Mouse (Mus musculus) MEL (cell line): ENCODE data around the gene Pigf. TPM values are rescaled to one million over a fixed set of nuclear protein-coding genes. Genes with fewer than 3 reads are reported as not detected.

Experiments used
- DNase-seq: peaks from one replicate; pipeline ENCODE4 v3.0.0; 2011; ENCODE audit warnings: low read depth, low spot score
- H3K27ac ChIP-seq: 2 replicates; pipeline ENCODE4 v1.5.1; 2012; ENCODE audit warnings: low read depth, mild to moderate bottlenecking, control low read depth, low read length, moderate library complexity; ENCODE audit not compliant: control insufficient read depth
- H3K27me3 ChIP-seq, 2 experiments: fragments of 150-350 bp in 1 of 2; sonication (generic) in 1 of 2; 2 replicates each; pipeline ENCODE4 v1.6.1; 2012; ENCODE audit warnings: low read length in 2 of 2, mild to moderate bottlenecking in 2 of 2, improper control_type of control experiment in 1 of 2, moderate library complexity in 1 of 2; ENCODE audit not compliant: insufficient read depth in 2 of 2, control insufficient read depth in 1 of 2
- H3K36me3 ChIP-seq, 2 experiments: 2 replicates each; pipeline ENCODE4 v1.6.1; 2012 to 2014; ENCODE audit warnings: low read length in 2 of 2, improper control_type of control experiment in 1 of 2, inconsistent platforms in 1 of 2, mild to moderate bottlenecking in 1 of 2; ENCODE audit not compliant: insufficient read depth in 2 of 2, control insufficient read depth in 1 of 2
- H3K4me1 ChIP-seq, 2 experiments: fragments of 150-350 bp in 1 of 2; sonication (generic) in 1 of 2; 2 replicates each; pipeline ENCODE4 v1.6.1; 2012; ENCODE audit warnings: low read length in 2 of 2, improper control_type of control experiment in 1 of 2, mild to moderate bottlenecking in 1 of 2; ENCODE audit not compliant: insufficient read depth in 2 of 2, control insufficient read depth in 1 of 2
- H3K4me3 ChIP-seq, 2 experiments: fragments of 150-350 bp in 1 of 2; sonication (generic) in 1 of 2; 2 replicates each; pipeline ENCODE4 v1.5.1; 2012; ENCODE audit warnings: low read depth in 2 of 2, low read length in 2 of 2, mild to moderate bottlenecking in 2 of 2, moderate library complexity in 2 of 2, control low read depth in 1 of 2, improper control_type of control experiment in 1 of 2; ENCODE audit not compliant: control insufficient read depth in 1 of 2, insufficient read depth in 1 of 2
- H3K79me2 ChIP-seq: 2 replicates; pipeline ENCODE4 v1.6.1; 2012; ENCODE audit warnings: mild to moderate bottlenecking, low read length, moderate library complexity; ENCODE audit not compliant: control insufficient read depth, poor library complexity, insufficient read depth
- H3K9ac ChIP-seq: 2 replicates; pipeline ENCODE4 v1.6.1; 2012; ENCODE audit warnings: low read depth, mild to moderate bottlenecking, control low read depth, low read length, moderate library complexity; ENCODE audit not compliant: control insufficient read depth, poor library complexity, severe bottlenecking
- H3K9me3 ChIP-seq: fragments of 150-350 bp; sonication (generic); replicated peaks from 2 replicates; pipeline ENCODE4 v1.6.1; 2012; ENCODE audit warnings: mild to moderate bottlenecking, low read length, improper control_type of control experiment, moderate library complexity; ENCODE audit not compliant: insufficient read depth
- BHLHE40 ChIP-seq: IDR thresholded peaks from 2 replicates; pipeline ENCODE4 v1.6.1; 2012; ENCODE audit warnings: low read depth, mild to moderate bottlenecking, inconsistent platforms, low read length, improper control_type of control experiment, borderline replicate concordance
- CHD2 ChIP-seq: IDR thresholded peaks from 2 replicates; pipeline ENCODE4 v1.6.1; 2011; ENCODE audit warnings: low read length, improper control_type of control experiment
- ELF1 ChIP-seq: IDR thresholded peaks from 2 replicates; pipeline ENCODE4 v1.6.1; 2014; ENCODE audit warnings: low read depth, mild to moderate bottlenecking, inconsistent platforms, low read length, improper control_type of control experiment, moderate library complexity
- ETS1 ChIP-seq: IDR thresholded peaks from 2 replicates; pipeline ENCODE4 v1.6.1; 2012; ENCODE audit warnings: low read depth, mild to moderate bottlenecking, inconsistent platforms, low read length, improper control_type of control experiment, moderate library complexity
- GABPA ChIP-seq: IDR thresholded peaks from 2 replicates; pipeline ENCODE4 v1.6.1; 2012; ENCODE audit warnings: low read depth, mild to moderate bottlenecking, inconsistent platforms, low read length, improper control_type of control experiment, moderate library complexity
- HCFC1 ChIP-seq: IDR thresholded peaks from 2 replicates; pipeline ENCODE4 v1.6.1; 2012; ENCODE audit warnings: low read depth, mild to moderate bottlenecking, inconsistent platforms, low read length, improper control_type of control experiment, moderate library complexity
- JUND ChIP-seq: IDR thresholded peaks from 2 replicates; pipeline ENCODE4 v1.6.1; 2011; ENCODE audit warnings: low read depth, mild to moderate bottlenecking, improper control_type of control experiment, low read length
- KAT2A ChIP-seq: conservative IDR thresholded peaks from 2 replicates; pipeline ENCODE4 v1.6.1; 2012; ENCODE audit warnings: low read depth, low read length, improper control_type of control experiment, inconsistent platforms
- MAFK ChIP-seq: IDR thresholded peaks from 2 replicates; pipeline ENCODE4 v1.6.1; 2011; ENCODE audit warnings: low read depth, mild to moderate bottlenecking, low read length, improper control_type of control experiment, borderline replicate concordance
- NELFE ChIP-seq: IDR thresholded peaks from 2 replicates; pipeline ENCODE4 v1.6.1; 2011; ENCODE audit warnings: low read depth, low read length, improper control_type of control experiment
- POLR2A ChIP-seq, 2 experiments: IDR thresholded peaks; 2 replicates each; pipeline ENCODE4 v1.6.1; 2011 to 2012; ENCODE audit warnings: low read length in 2 of 2, mild to moderate bottlenecking in 2 of 2, control low read depth in 1 of 2, improper control_type of control experiment in 1 of 2, low read depth in 1 of 2, moderate library complexity in 1 of 2; ENCODE audit not compliant: control insufficient read depth in 1 of 2, insufficient read depth in 1 of 2, poor library complexity in 1 of 2
- POLR2AphosphoS2 ChIP-seq: IDR thresholded peaks from 2 replicates; pipeline ENCODE4 v1.6.1; 2011; ENCODE audit warnings: low read length, improper control_type of control experiment
- POLR2AphosphoS5 ChIP-seq: IDR thresholded peaks from 2 replicates; pipeline ENCODE4 v1.6.1; 2012; ENCODE audit warnings: low read depth, borderline replicate concordance, mild to moderate bottlenecking, inconsistent platforms, low read length, moderate library complexity, mixed read lengths
- RAD21 ChIP-seq: IDR thresholded peaks from 2 replicates; pipeline ENCODE4 v1.6.1; 2011; ENCODE audit warnings: mild to moderate bottlenecking, low read depth, low read length, improper control_type of control experiment
- RCOR1 ChIP-seq: IDR thresholded peaks from 2 replicates; pipeline ENCODE4 v1.6.1; 2012; ENCODE audit warnings: low read depth, mild to moderate bottlenecking, inconsistent platforms, low read length, improper control_type of control experiment
- SIN3A ChIP-seq: IDR thresholded peaks from 2 replicates; pipeline ENCODE4 v1.6.1; 2012; ENCODE audit warnings: low read length, improper control_type of control experiment, inconsistent platforms
- TBP ChIP-seq: IDR thresholded peaks from 2 replicates; pipeline ENCODE4 v1.8.0; 2011; ENCODE audit warnings: low read depth, low read length, improper control_type of control experiment
- UBTF ChIP-seq: IDR thresholded peaks from 2 replicates; pipeline ENCODE4 v1.6.1; 2012; ENCODE audit warnings: low read depth, mild to moderate bottlenecking, inconsistent platforms, low read length, improper control_type of control experiment, moderate library complexity, borderline replicate concordance; ENCODE audit not compliant: insufficient read depth
- USF1 ChIP-seq: IDR thresholded peaks from 2 replicates; pipeline ENCODE4 v1.6.1; 2014; ENCODE audit warnings: low read depth, mild to moderate bottlenecking, inconsistent platforms, low read length, improper control_type of control experiment, moderate library complexity
- ZC3H11A ChIP-seq: IDR thresholded peaks from 2 replicates; pipeline ENCODE4 v1.6.1; 2012; ENCODE audit warnings: low read depth, mild to moderate bottlenecking, inconsistent platforms, low read length, improper control_type of control experiment
- ZKSCAN1 ChIP-seq: IDR thresholded peaks from 2 replicates; pipeline ENCODE4 v1.6.1; 2012; ENCODE audit warnings: low read depth, mild to moderate bottlenecking, inconsistent platforms, low read length, improper control_type of control experiment, moderate library complexity
- ZMIZ1 ChIP-seq: IDR thresholded peaks from 2 replicates; pipeline ENCODE4 v1.6.1; 2012; ENCODE audit warnings: low read depth, mild to moderate bottlenecking, inconsistent platforms, low read length, improper control_type of control experiment, moderate library complexity
- ZNF384 ChIP-seq: IDR thresholded peaks from 2 replicates; pipeline ENCODE4 v1.6.1; 2012; ENCODE audit warnings: low read depth, mild to moderate bottlenecking, inconsistent platforms, low read length, improper control_type of control experiment
- polyA plus RNA-seq, 2 experiments: library from polyadenylated mRNA; stranded (reverse) in 1 of 2; unstranded in 1 of 2; fragments of >175 nt in 1 of 2; fragments of >200 nt in 1 of 2; gene quantifications; 2 replicates each; pipeline versions ENCODE4 v1.2.1 to v1.2.4; 2012; ENCODE audit warnings: low replicate concordance in 2 of 2, low read depth in 1 of 2; ENCODE audit not compliant: insufficient read length in 2 of 2, insufficient read depth in 1 of 2, missing spikeins in 1 of 2
- total RNA-seq: library from RNA; depleted of rRNA; stranded (reverse); fragments of 300-350 nt; gene quantifications from 2 replicates; pipeline ENCODE4 v1.2.3, GENCODE M21; 2012

The Pigf gene
- total and polyA plus RNA-seq, 3 experiments, result 19.2 to 24.8 TPM; not detected in 1

DNA sequence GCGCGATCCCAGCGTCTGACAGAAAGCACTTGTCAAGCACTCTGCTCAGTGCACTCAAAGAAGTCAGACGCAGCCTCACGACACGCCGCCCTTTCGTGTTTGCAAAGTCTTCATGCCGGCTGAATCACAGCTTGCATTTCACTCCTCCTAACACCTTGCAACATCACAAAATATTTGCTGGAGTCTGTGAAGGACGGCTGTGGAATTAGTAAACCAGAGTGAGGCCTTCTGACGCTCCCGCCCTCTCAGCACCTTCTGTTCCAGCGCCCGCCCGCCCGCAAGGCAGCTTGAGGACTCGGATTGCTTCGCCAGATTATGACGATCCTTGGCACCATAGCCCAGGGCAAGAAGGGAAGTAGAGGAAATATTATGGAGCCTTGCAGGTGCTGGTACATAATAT lies 16.5 kb upstream of the Pigf start:
- no peaks in the 10 kb centered on the region; a peak in 1 of 4 replicates for H3K36me3 ChIP-seq
- no peak overlapping the region for H3K9ac ChIP-seq
- no peak overlapping the region for H3K27ac ChIP-seq
- no peak for DNase-seq
- H3K79me2 ChIP-seq, result no peaks in the 10 kb centered on the region
- no peak overlapping the region for H3K4me3 ChIP-seq
- TF ChIP-seq NELFE (no peak), ETS1 (no peak), RAD21 (no peak), ZNF384 (no peak), MAFK (no peak), ZMIZ1 (no peak), ZC3H11A (no peak)
- H3K4me1 ChIP-seq, result no peaks in the 10 kb centered on the region
- H3K27me3 ChIP-seq, result peaks cover 0 to 2% of the 10 kb centered on the region in 2 experiments; a peak in 1 of 4 replicates
- no peaks in the 10 kb centered on the region for H3K9me3 ChIP-seq

DNA sequence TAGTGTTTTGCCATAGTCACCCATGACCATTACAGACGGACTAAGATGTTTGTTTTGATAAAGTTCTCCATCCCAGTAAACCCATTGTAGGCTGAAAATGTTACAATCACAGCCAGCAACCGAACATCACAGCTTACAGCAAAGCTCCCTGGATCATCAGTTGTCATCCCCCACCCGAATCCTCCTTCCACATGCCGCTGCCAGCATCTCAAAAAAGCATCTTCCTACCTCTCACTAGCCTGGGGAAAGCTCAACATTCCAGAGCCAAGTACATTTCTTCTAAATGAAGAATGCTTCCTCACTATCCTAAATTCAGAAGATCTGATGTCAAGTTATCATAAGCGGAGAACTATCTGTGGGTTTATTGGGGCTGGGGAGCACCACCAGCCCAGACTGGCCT lies 13.3 kb upstream of the Pigf start:
- no peak for DNase-seq
- H3K27ac ChIP-seq, result no peak overlapping the region
- TF ChIP-seq POLR2AphosphoS2 (no peak), BHLHE40 (no peak), RCOR1 (no peak), ZNF384 (no peak), ELF1 (no peak), JUND (no peak), CHD2 (no peak), KAT2A (no peak), HCFC1 (no peak), GABPA (no peak), POLR2AphosphoS5 (no peak), UBTF (no peak), NELFE (no peak), SIN3A (no peak), USF1 (no peak), RAD21 (no peak), TBP (no peak), ZKSCAN1 (no peak), MAFK (no peak), POLR2A (IDR thresholded peaks at IDR 0.05; ENCODE audit: control insufficient read depth in 1 of 2, insufficient read depth in 1 of 2, low read depth in 1 of 2, low read length in 2 of 2, poor library complexity in 1 of 2) (no peak)
- TF ChIP-seq, all 39 proteins: peak for 0
- H3K4me3 ChIP-seq, result no peak overlapping the region
- H3K9me3 ChIP-seq, result no peaks in the 10 kb centered on the region
- H3K27me3 ChIP-seq, result no peaks in the 10 kb centered on the region
- no peaks in the 10 kb centered on the region for H3K4me1 ChIP-seq
- H3K36me3 ChIP-seq, result no peaks in the 10 kb centered on the region
- no peaks in the 10 kb centered on the region for H3K79me2 ChIP-seq
- no peak overlapping the region for H3K9ac ChIP-seq
